Mouse (Mus musculus): ENCODE data around the gene Psma6. TPM values are rescaled to one million over a fixed set of nuclear protein-coding genes. Genes with fewer than 3 reads are reported as not detected.

Gene Psma6
- 234 TPM for polyA plus RNA-seq (2014; fragmentation: Illumina TruSeq; extraction: RNeasy Lipid Tissue Mini Kit (QIAGEN cat#74804); ENCODE audit: insufficient read depth, low read depth, low replicate concordance)

DNA sequence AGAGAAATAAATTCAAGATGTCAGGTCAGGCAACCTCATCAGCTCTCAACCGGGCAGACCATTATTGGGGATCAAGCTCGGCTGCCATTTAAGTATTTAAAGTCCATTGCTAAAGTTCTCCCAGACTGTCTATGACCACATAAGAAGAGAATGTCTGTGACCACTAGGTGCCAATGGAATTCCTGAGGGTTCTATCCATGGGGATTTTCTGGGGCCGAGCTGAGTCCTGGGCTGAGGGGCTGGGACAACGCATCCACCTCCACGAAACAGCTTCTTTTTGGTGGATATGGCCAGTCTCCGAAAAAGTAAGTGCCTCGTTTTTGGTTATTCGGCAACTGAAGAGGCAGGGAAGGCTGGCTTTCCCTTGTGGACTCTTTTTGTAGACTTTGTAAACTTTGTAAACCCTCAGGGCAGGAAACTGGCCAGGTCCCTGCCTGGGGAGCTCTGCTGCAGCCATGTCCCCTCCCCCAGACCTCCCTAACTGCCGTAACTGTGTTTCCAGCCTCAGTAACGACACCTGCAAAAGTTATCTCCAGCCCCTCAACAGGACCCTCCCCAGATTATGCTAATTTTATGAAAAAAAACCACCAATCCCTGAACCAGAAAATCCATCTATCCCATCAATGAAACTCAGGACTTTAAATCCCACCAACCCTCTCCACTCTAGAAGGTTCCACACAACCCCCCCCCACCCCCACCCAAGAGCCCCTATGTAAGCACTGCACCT is at the start of gene Psma6:
Gene Psma6 (plus strand): TSS at position 200 of the 727 bp plus-strand sequence.

Other genes starting within 250 kb of the Psma6 start
- gene Srp54b, start 229.1 kb upstream of the Psma6 start, polyA plus RNA-seq (2014; fragmentation: Illumina TruSeq; extraction: RNeasy Lipid Tissue Mini Kit (QIAGEN cat#74804); ENCODE audit: insufficient read depth, low read depth, low replicate concordance) = 12.0 TPM
- 3.3 TPM for gene 1700047I17Rik2, start 184.6 kb upstream of the Psma6 start, polyA plus RNA-seq (2014; fragmentation: Illumina TruSeq; extraction: RNeasy Lipid Tissue Mini Kit (QIAGEN cat#74804); ENCODE audit: insufficient read depth, low read depth, low replicate concordance)
- gene Srp54c, start 154.1 kb upstream of the Psma6 start, polyA plus RNA-seq (2014; fragmentation: Illumina TruSeq; extraction: RNeasy Lipid Tissue Mini Kit (QIAGEN cat#74804); ENCODE audit: insufficient read depth, low read depth, low replicate concordance) = 37.1 TPM
- 5.1 TPM for gene 1110008L16Rik, start 84.6 kb upstream of the Psma6 start, polyA plus RNA-seq (2014; fragmentation: Illumina TruSeq; extraction: RNeasy Lipid Tissue Mini Kit (QIAGEN cat#74804); ENCODE audit: insufficient read depth, low read depth, low replicate concordance)
- gene Ppp2r3c, start 81.2 kb upstream of the Psma6 start, polyA plus RNA-seq (2014; fragmentation: Illumina TruSeq; extraction: RNeasy Lipid Tissue Mini Kit (QIAGEN cat#74804); ENCODE audit: insufficient read depth, low read depth, low replicate concordance) = 5.0 TPM
- 129 TPM for gene Nfkbia, start 108.4 kb downstream of the Psma6 start, polyA plus RNA-seq (2014; fragmentation: Illumina TruSeq; extraction: RNeasy Lipid Tissue Mini Kit (QIAGEN cat#74804); ENCODE audit: insufficient read depth, low read depth, low replicate concordance)
- gene Aldoart2, start 181.0 kb downstream of the Psma6 start, polyA plus RNA-seq (2014; fragmentation: Illumina TruSeq; extraction: RNeasy Lipid Tissue Mini Kit (QIAGEN cat#74804); ENCODE audit: insufficient read depth, low read depth, low replicate concordance) = not detected
- not detected for gene Insm2, start 215.2 kb downstream of the Psma6 start, polyA plus RNA-seq (2014; fragmentation: Illumina TruSeq; extraction: RNeasy Lipid Tissue Mini Kit (QIAGEN cat#74804); ENCODE audit: insufficient read depth, low read depth, low replicate concordance)

Measured in lung, adult 10 weeks (tissue).